Mouse (Mus musculus) ES-Bruce4 (cell line): ENCODE results near the gene Dph5. TPM values are rescaled to one million over a fixed set of nuclear protein-coding genes. Genes with fewer than 3 reads are reported as not detected.

Experiments used
- H3K27ac ChIP-seq: 2 replicates; pipeline ENCODE4 v1.5.1; 2012; ENCODE audit warnings: low read length, inconsistent platforms; ENCODE audit not compliant: insufficient read depth
- H3K27me3 ChIP-seq: 2 replicates; pipeline ENCODE4 v1.6.1; 2012; ENCODE audit warnings: mild to moderate bottlenecking, low read length, inconsistent platforms; ENCODE audit not compliant: control insufficient read depth, poor library complexity, insufficient read depth, severe bottlenecking
- H3K36me3 ChIP-seq: 2 replicates; pipeline ENCODE4 v1.6.1; 2012; ENCODE audit warnings: inconsistent platforms, mild to moderate bottlenecking, low read length, moderate library complexity; ENCODE audit not compliant: control insufficient read depth, poor library complexity, insufficient read depth, severe bottlenecking
- H3K4me1 ChIP-seq: one replicate; pipeline ENCODE4 v1.8.1; 2011; ENCODE audit warnings: low read length; ENCODE audit not compliant: control insufficient read depth, insufficient read depth
- H3K4me3 ChIP-seq: 2 replicates; pipeline ENCODE4 v1.5.1; 2011; ENCODE audit warnings: low read depth, mild to moderate bottlenecking, low read length
- H3K9ac ChIP-seq: 2 replicates; pipeline ENCODE4 v1.6.1; 2012; ENCODE audit warnings: low read depth, mild to moderate bottlenecking, inconsistent platforms; ENCODE audit not compliant: poor library complexity, severe bottlenecking
- H3K9me3 ChIP-seq: replicated peaks from 2 replicates; pipeline ENCODE4 v1.6.1; 2012; ENCODE audit warnings: mild to moderate bottlenecking, low read length, inconsistent platforms; ENCODE audit not compliant: control insufficient read depth, poor library complexity, insufficient read depth, severe bottlenecking
- CTCF ChIP-seq: IDR thresholded peaks from one replicate; pipeline ENCODE4 v1.8.1; 2011; ENCODE audit warnings: low read depth, low read length
- EP300 ChIP-seq: IDR thresholded peaks from 2 replicates; pipeline ENCODE4 v1.6.1; 2011; ENCODE audit warnings: low read depth, low read length; ENCODE audit not compliant: insufficient read depth
- POLR2A ChIP-seq: IDR thresholded peaks from one replicate; pipeline ENCODE4 v1.8.1; 2011; ENCODE audit warnings: low read length; ENCODE audit not compliant: insufficient read depth
- polyA plus RNA-seq: library from polyadenylated mRNA; stranded (reverse); fragments of >200 nt; gene quantifications from 2 replicates; pipeline ENCODE4 v1.2.4, GENCODE M21; 2011; ENCODE audit warnings: low read depth; ENCODE audit not compliant: missing spikeins, insufficient read depth, insufficient read length

Dph5 gene
- polyA plus RNA-seq, 1 experiment, result 33.2 TPM

DNA sequence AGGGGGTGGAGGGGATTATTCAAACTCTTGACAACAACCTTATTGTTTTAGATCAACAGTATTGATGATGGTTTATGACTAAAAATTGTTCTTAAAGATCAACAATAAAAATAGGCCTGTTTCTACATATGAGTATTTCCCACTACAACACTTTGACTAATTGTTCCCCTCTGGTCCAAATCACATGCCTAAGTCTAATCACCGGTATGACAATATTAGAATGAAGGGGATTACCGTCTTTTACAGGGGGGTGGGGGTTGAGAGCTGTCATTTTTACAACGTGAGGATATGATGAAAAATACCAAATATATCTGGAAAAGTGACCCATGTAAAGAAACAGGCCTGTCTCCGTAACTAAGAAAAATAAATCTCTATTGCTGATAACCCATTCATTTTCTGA lies 24.1 kb upstream of the Dph5 start:
- H3K27ac ChIP-seq, result no peak overlapping the region
- no peak overlapping the region for H3K9ac ChIP-seq
- no peaks in the 10 kb centered on the region for H3K9me3 ChIP-seq
- H3K4me3 ChIP-seq, result no peak overlapping the region
- peaks cover 1% of the 10 kb centered on the region for H3K4me1 ChIP-seq
- H3K36me3 ChIP-seq, result no peaks in the 10 kb centered on the region
- TF ChIP-seq POLR2A (no peak), CTCF (no peak), EP300 (no peak)
- H3K27me3 ChIP-seq, result no peaks in the 10 kb centered on the region

DNA sequence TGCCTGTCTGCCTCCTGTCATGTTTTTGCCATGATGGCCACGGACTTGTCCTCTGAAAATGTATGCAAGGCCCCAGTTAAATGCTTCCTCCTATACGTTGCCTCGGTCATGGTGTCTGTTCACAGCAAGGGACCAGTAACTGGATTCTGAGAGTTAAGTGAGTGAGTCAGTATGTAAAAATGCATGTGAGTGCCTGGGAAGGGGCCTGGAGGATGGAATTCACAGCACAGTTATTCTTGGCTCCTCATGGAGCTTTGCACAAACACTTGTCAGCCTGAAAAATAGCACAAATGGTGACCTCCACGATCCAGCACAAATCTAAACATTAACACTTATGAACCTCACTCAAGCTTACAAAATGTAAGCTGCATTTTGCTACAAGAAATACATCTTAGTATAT lies 20.5 kb upstream of the Dph5 start:
- Histone ChIP-seq H3K4me1 (no peaks in the 10 kb centered on the region), H3K27ac (no peak overlapping the region), H3K9ac (no peak overlapping the region), H3K9me3 (no peaks in the 10 kb centered on the region), H3K36me3 (no peaks in the 10 kb centered on the region), H3K27me3 (no peaks in the 10 kb centered on the region), H3K4me3 (no peak overlapping the region)
- TF ChIP-seq POLR2A, result no peak
- TF ChIP-seq CTCF, result no peak
- TF ChIP-seq EP300, result no peak

DNA sequence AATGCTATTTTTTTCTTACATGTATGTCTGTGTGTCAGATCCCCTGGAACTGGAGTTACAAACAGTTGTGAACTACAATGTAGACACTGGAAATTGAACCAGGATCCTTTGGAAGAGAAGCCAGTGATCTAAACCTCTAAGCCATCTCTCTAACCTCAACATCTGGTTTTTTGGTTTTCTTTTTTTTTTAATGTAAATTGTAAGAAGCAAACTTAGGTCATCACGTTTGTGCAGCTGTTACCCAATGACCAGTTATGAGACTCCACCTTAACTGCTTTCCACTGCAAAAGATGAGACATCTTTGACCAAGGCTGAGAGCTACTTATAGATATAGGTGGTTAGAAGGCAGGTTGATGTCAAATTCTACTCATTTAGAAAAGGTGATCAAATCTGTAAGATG lies 19.7 kb upstream of the Dph5 start:
- H3K4me3 ChIP-seq, result no peak overlapping the region
- no peak for TF ChIP-seq CTCF
- no peak for TF ChIP-seq EP300
- no peaks in the 10 kb centered on the region for H3K27me3 ChIP-seq
- no peaks in the 10 kb centered on the region for H3K36me3 ChIP-seq
- no peak overlapping the region for H3K9ac ChIP-seq
- no peaks in the 10 kb centered on the region for H3K9me3 ChIP-seq
- H3K4me1 ChIP-seq, result no peaks in the 10 kb centered on the region
- H3K27ac ChIP-seq, result no peak overlapping the region

DNA sequence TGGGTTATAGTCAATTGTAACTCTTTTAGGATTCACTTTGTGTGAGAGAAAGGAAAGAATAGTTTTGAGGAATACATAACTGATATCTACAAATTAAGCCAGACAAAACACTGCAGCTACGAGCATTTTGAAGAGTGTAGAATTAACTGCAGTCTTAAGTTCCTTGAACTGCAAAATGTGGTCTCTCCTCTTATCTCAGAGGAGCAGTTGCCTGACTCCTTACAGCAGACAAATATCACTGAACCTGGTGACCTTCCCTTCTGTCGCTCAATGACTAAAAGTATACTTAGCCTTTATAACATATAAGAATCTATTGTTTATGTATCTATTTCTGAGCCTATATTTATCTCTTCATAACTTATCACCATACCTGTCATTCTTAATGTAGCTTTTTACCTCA lies 18.3 kb upstream of the Dph5 start:
- Histone ChIP-seq H3K9me3 (no peaks in the 10 kb centered on the region), H3K4me1 (no peaks in the 10 kb centered on the region), H3K27ac (no peak overlapping the region), H3K9ac (no peak overlapping the region), H3K27me3 (no peaks in the 10 kb centered on the region), H3K36me3 (no peaks in the 10 kb centered on the region), H3K4me3 (no peak overlapping the region)
- TF ChIP-seq EP300 (no peak), CTCF (no peak), POLR2A (no peak)

DNA sequence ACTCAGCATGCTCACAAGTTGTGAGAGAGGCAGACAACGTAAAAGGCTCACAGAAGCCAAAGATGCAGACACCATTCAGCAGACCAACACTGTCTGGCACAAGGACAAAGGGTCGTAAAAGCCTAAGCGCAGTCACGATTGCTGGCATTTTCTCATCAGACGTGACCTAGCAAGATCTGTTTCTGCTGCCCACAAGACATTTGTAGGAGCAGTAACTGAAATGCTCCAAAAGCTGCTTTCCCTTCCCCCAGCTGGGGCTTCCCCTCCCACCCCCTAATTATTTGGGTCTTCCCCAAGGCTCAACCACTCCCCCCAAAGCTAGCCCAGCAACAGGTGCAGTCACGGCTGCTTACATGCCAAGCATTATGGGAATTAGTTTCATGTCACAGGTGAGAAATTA lies 12.1 kb upstream of the Dph5 start:
- no peaks in the 10 kb centered on the region for H3K27me3 ChIP-seq
- H3K4me1 ChIP-seq, result no peaks in the 10 kb centered on the region
- no peak for TF ChIP-seq CTCF
- no peak for TF ChIP-seq EP300
- no peak for TF ChIP-seq POLR2A
- H3K9ac ChIP-seq, result no peak overlapping the region
- H3K9me3 ChIP-seq, result 0 out of 2 replicates have a peak, but pooled peaks cover 5% of the 10 kb centered on the region
- no peak overlapping the region for H3K4me3 ChIP-seq
- H3K27ac ChIP-seq, result no peak overlapping the region
- no peaks in the 10 kb centered on the region for H3K36me3 ChIP-seq

DNA sequence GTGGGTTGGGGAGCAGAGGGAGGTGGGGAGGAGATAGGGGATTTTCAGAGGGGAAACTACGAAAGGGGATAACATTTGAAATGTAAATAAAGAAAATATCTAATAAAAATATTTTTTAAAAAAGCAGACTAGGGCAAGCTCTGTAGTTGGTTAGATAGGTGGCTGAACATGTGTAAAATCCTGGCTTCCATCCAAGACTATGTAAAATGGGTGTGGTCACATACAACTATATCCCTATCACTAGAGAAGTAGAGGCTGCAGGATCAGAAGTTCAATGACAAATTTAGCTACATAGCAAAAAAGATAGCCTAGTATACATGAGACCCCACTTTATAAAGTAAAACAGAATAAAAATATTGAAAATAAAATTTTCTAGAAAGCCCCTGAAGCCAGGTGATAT lies 10.5 kb upstream of the Dph5 start:
- no peaks in the 10 kb centered on the region for H3K27me3 ChIP-seq
- no peaks in the 10 kb centered on the region for H3K36me3 ChIP-seq
- H3K27ac ChIP-seq, result no peak overlapping the region
- 0 out of 2 replicates have a peak, but pooled peaks cover 5% of the 10 kb centered on the region for H3K9me3 ChIP-seq
- TF ChIP-seq EP300, result no peak
- no peak for TF ChIP-seq CTCF
- no peak for TF ChIP-seq POLR2A
- no peaks in the 10 kb centered on the region for H3K4me1 ChIP-seq
- H3K9ac ChIP-seq, result no peak overlapping the region
- H3K4me3 ChIP-seq, result no peak overlapping the region
